Mouse (Mus musculus) urinary bladder, postnatal 36 days (tissue): ENCODE data around the gene Ccdc61.

Experiments used
- DNase-seq, 2 experiments: peaks; one replicate each; pipeline ENCODE4 v3.0.0; 2022; ENCODE audit warnings: low spot score in 2 of 2, mixed read lengths in 1 of 2

Gene Ccdc61

GRCm38 (mm10) chr7:18910241-18910831 is at the start of gene Ccdc61:
Gene Ccdc61 (minus strand): TSS chr7:18910415.
- peak; percentile 97 to 98 for DNase-seq

GRCm38 (mm10) chr7:18959446-18959845 is 49.2 kb upstream of the Ccdc61 start:
- DNase-seq, result peak in 1 of 2 experiments; percentile 8

GRCm38 (mm10) chr7:18958384-18958766 is 48.2 kb upstream of the Ccdc61 start:
- DNase-seq, result peak in 1 of 2 experiments; percentile 9

GRCm38 (mm10) chr7:18957569-18958383 is 47.6 kb upstream of the Ccdc61 start:
- DNase-seq, result peak; percentile 40 to 56

- peak; percentile 22 to 26 for DNase-seq
These were observed 41.2 kb upstream of the Ccdc61 start for GRCm38 (mm10) chr7:18951397-18951796.

GRCm38 (mm10) chr7:18950523-18951315 is 40.5 kb upstream of the Ccdc61 start:
- DNase-seq, result no peak

- no peak for DNase-seq
These were observed 39.7 kb upstream of the Ccdc61 start for GRCm38 (mm10) chr7:18949781-18950522.

GRCm38 (mm10) chr7:18948151-18948550 is 37.9 kb upstream of the Ccdc61 start:
- no peak for DNase-seq

- no peak for DNase-seq
These were observed 32.6 kb upstream of the Ccdc61 start for GRCm38 (mm10) chr7:18942815-18943214.

- DNase-seq, result no peak
These were observed 32.2 kb upstream of the Ccdc61 start for GRCm38 (mm10) chr7:18942376-18942775.

GRCm38 (mm10) chr7:18927759-18928158 is 17.5 kb upstream of the Ccdc61 start:
- no peak for DNase-seq

- DNase-seq, result no peak
These were observed 16.7 kb upstream of the Ccdc61 start for GRCm38 (mm10) chr7:18926911-18927310.

GRCm38 (mm10) chr7:18926041-18926790 is 16.0 kb upstream of the Ccdc61 start:
- DNase-seq, result no peak

- DNase-seq, result peak; percentile 8 to 72
These were observed 15.1 kb upstream of the Ccdc61 start, which contains the start of gene Nova2 for GRCm38 (mm10) chr7:18925162-18925938. Gene Nova2 (plus strand): TSS chr7:18925888.

- no peak for DNase-seq
These were observed 14.1 kb upstream of the Ccdc61 start for GRCm38 (mm10) chr7:18924321-18924720.

- DNase-seq, result no peak
These were observed 13.5 kb upstream of the Ccdc61 start for GRCm38 (mm10) chr7:18923711-18924191.

- DNase-seq, result no peak
These were observed 13.1 kb upstream of the Ccdc61 start for GRCm38 (mm10) chr7:18923267-18923666.

GRCm38 (mm10) chr7:18922807-18923206 is 12.6 kb upstream of the Ccdc61 start:
- DNase-seq, result no peak

GRCm38 (mm10) chr7:18921069-18921468 is 10.9 kb upstream of the Ccdc61 start:
- peak in 1 of 2 experiments; percentile 63 for DNase-seq

- no peak for DNase-seq
These were observed 7.7 kb upstream of the Ccdc61 start for GRCm38 (mm10) chr7:18917931-18918330.
